Mouse (Mus musculus) neural tube, embryonic 12.5 days (tissue): Measurements from ENCODE around the gene Prdm10. TPM values are rescaled to one million over a fixed set of nuclear protein-coding genes. Genes with fewer than 3 reads are reported as not detected.
A peak's percentile ranks its signal among the peaks of the same experiment; 100 is the strongest.

ENCODE experiments used
- ATAC-seq: fragments of 200-750 bp; cut with Nextera tagmentation; 2 replicates; pipeline ENCODE4 v1.8.0; 2017; ENCODE audit warnings: low read depth, mild to moderate bottlenecking, moderate TSS enrichment, moderate library complexity; ENCODE audit not compliant: low FRiP score
- H3K27ac ChIP-seq: fragments of 300-500 bp; sonication (generic); 2 replicates; pipeline ENCODE4 v1.5.1; 2016
- H3K27me3 ChIP-seq: fragments of 300-500 bp; sonication (generic); replicated peaks from 2 replicates; pipeline ENCODE4 v1.6.1; 2016; ENCODE audit warnings: mild to moderate bottlenecking
- H3K36me3 ChIP-seq: fragments of 300-500 bp; sonication (generic); 2 replicates; pipeline ENCODE4 v1.6.1; 2016; ENCODE audit warnings: mild to moderate bottlenecking
- H3K4me1 ChIP-seq: fragments of 300-500 bp; sonication (generic); 2 replicates; pipeline ENCODE4 v1.6.1; 2016
- H3K4me2 ChIP-seq: fragments of 300-500 bp; sonication (generic); replicated peaks from 2 replicates; pipeline ENCODE4 v1.6.1; 2016; ENCODE audit warnings: mild to moderate bottlenecking
- H3K4me3 ChIP-seq: fragments of 300-500 bp; sonication (generic); 2 replicates; pipeline ENCODE4 v1.5.1; 2016
- H3K9ac ChIP-seq: fragments of 300-500 bp; sonication (generic); 2 replicates; pipeline ENCODE4 v1.6.1; 2016; ENCODE audit warnings: mild to moderate bottlenecking
- H3K9me3 ChIP-seq: fragments of 300-500 bp; sonication (generic); 2 replicates; pipeline ENCODE4 v1.6.1; 2016; ENCODE audit warnings: mild to moderate bottlenecking
- WGBS: fragments of 180-500 bp; shearing (Covaris S2); methylation state at CpG from one replicate; pipeline ENCODE4 v1.1.7; 2016; 5-methylcytosine and 5-hydroxymethylcytosine counted together
- polyA plus RNA-seq: library from polyadenylated mRNA; unstranded; fragments of >200 nt; fragmentation: Nextera tagmentation; extraction: Ambion mirVana; gene quantifications from 2 replicates; pipeline ENCODE4 v1.2.1, GENCODE M21; 2016

Prdm10 gene
- polyA plus RNA-seq, 1 experiment from 2014 or later = 8.0 TPM

DNA sequence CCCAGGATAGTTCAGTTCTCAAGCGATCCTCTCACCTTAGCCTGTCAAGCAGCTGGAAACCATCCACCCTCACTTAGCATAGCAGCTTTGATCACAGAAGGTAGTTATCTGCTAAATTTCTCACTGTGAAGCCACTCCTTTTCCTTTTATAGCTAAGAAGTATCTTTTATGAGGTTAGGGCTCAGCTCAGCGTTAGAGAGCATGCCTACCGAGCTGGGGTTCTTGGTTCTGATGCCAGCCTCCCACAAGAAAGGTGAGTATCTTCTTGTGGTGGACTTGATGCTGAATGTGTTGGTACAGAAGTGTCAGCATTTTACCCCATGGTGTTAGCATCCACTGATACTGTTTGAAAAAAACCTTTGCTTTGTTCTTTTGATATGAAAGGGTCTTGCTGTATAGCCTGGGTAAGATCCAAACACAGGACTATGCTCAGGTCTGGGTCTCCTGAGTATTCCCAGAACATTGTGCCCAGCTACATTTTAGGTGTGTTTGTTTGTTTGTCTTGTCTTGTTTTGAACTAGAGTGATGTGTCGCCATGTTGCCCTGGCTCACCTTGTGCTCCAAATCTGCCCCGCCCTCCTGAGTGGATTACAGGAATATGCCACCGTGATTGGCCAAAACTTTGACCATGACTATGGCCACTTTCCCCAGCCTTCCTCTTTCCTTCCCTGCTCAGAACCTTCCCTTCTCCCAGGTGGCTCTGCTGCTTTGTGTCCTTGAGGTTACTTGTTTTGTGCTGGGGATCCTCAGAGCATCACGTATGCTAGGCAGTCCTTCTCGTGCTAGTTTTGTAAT, 8.9 kb upstream of the Prdm10 start:
- 80% methylated on average over 8 of the region's 8 CpGs for WGBS
- Histone ChIP-seq H3K36me3 (no peaks in the 10 kb centered on the region), H3K27ac (no peak overlapping the region), H3K27me3 (no peaks in the 10 kb centered on the region), H3K4me1 (peaks cover 8% of the 10 kb centered on the region), H3K4me2 (no peak overlapping the region), H3K4me3 (no peak overlapping the region), H3K9ac (no peak overlapping the region), H3K9me3 (no peaks in the 10 kb centered on the region)
- no peak for ATAC-seq

- no peaks in the 10 kb centered on the region for H3K9me3 ChIP-seq
- H3K27ac ChIP-seq = no peak overlapping the region
- no peaks in the 10 kb centered on the region for H3K27me3 ChIP-seq
- no peak for ATAC-seq
- no peak overlapping the region for H3K4me3 ChIP-seq
- H3K4me2 ChIP-seq = no peak overlapping the region
- H3K9ac ChIP-seq = no peak overlapping the region
- peaks cover 6% of the 10 kb centered on the region for H3K4me1 ChIP-seq
- WGBS = 79% methylated on average over 4 of the region's 4 CpGs
- no peaks in the 10 kb centered on the region for H3K36me3 ChIP-seq
Measured at GRCm38 (mm10) chr9:31272160-31272559, 8.2 kb upstream of the Prdm10 start.

- ATAC-seq = no peak
- Histone ChIP-seq H3K9me3 (no peaks in the 10 kb centered on the region), H3K4me2 (no peak overlapping the region), H3K27ac (no peak overlapping the region), H3K4me1 (peaks cover 25% of the 10 kb centered on the region), H3K27me3 (no peaks in the 10 kb centered on the region), H3K4me3 (no peak overlapping the region), H3K9ac (no peak overlapping the region), H3K36me3 (no peaks in the 10 kb centered on the region)
- WGBS = 67% methylated on average over 7 of the region's 7 CpGs
Measured at GRCm38 (mm10) chr9:31278651-31279050, 1.7 kb upstream of the Prdm10 start.

GRCm38 (mm10) chr9:31279306-31279705, 1.0 kb upstream of the Prdm10 start:
- no peak for ATAC-seq
- Histone ChIP-seq H3K9ac (peak overlapping the region; percentile 95), H3K9me3 (no peaks in the 10 kb centered on the region), H3K4me2 (peak overlapping the region; percentile 66), H3K36me3 (no peaks in the 10 kb centered on the region), H3K4me1 (peaks cover 20% of the 10 kb centered on the region), H3K4me3 (peak overlapping the region; percentile 84), H3K27ac (peak overlapping the region; percentile 98), H3K27me3 (no peaks in the 10 kb centered on the region)
- 57% methylated on average over 2 of the region's 2 CpGs for WGBS

GRCm38 (mm10) chr9:31279885-31280365, 413 bp upstream of the Prdm10 start:
- Histone ChIP-seq H3K27ac (peak overlapping the region; percentile 98), H3K36me3 (no peaks in the 10 kb centered on the region), H3K4me2 (peak overlapping the region; percentile 66), H3K9me3 (no peaks in the 10 kb centered on the region), H3K4me1 (peaks cover 20% of the 10 kb centered on the region), H3K27me3 (no peaks in the 10 kb centered on the region), H3K4me3 (peak overlapping the region; percentile 84), H3K9ac (peak overlapping the region; percentile 95)
- WGBS = under 1% methylated on average over 25 of the region's 25 CpGs
- peak; percentile 89 for ATAC-seq

DNA sequence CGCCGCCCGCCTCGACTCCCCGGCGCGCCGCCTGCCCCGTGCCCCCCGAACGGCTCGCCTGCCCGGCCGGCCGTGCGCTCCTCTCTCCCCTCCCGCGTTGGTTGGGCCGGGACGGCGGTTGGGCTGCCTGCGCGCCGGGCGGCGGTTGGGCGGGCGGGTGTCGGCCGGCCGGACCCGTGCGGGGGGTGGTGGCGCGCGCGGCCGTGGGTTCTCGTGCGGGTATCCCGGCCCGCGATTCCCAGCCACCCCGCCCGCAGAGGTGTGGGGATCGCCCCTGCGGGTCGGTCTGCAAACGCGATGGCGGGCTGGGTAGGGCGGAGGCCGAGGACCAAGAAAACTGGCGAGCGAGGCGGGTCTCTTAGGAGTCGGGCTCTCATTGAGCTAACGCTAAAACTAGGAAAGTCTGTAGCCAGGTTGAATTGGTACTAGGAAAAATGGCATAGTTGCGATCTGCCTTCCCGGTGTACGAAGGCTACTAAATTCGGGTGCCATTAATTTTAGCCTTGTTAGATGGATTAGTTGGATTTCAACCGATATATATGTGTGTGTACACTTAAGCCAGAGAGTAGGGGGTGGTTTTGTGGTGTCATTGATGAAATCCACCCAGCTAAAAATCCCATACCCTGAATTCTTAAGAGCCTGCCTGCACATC, 799 bp downstream of the Prdm10 start:
- Histone ChIP-seq H3K36me3 (peaks cover 2% of the 10 kb centered on the region; the same call in 1 of the 2 replicates), H3K27ac (peak overlapping the region; percentile 98), H3K4me1 (peaks cover 20% of the 10 kb centered on the region), H3K4me3 (peak overlapping the region; percentile 84), H3K27me3 (no peaks in the 10 kb centered on the region), H3K4me2 (peak overlapping the region; percentile 66), H3K9me3 (no peaks in the 10 kb centered on the region), H3K9ac (peak overlapping the region; percentile 95)
- ATAC-seq = peak; percentile 61
- WGBS = under 1% methylated on average over 61 of the region's 63 CpGs

DNA sequence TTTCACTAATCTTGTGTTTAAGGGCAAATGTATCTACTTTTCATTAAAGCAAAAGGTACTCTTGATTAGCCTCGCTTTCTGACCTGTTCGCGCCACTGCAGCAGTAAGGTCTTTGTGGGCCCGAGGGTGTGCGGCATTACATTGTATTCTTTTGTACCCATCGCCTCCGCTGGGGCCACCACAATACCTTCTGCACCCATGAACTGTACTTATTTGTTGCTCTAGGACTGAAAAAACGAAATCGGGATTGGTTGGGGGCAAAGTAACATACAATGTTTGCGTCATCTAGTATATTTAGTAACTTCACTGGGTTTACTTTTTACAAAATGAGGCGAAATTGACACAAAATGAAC, 1.3 kb downstream of the Prdm10 start:
- 5% methylated on average over 11 of the region's 11 CpGs for WGBS
- peak overlapping the region; percentile 98; the same call in 1 of the 2 replicates for H3K27ac ChIP-seq
- H3K27me3 ChIP-seq = no peaks in the 10 kb centered on the region
- H3K4me2 ChIP-seq = peak overlapping the region; percentile 66
- peak overlapping the region; percentile 84 for H3K4me3 ChIP-seq
- H3K9ac ChIP-seq = peak overlapping the region; percentile 95
- H3K9me3 ChIP-seq = no peaks in the 10 kb centered on the region
- H3K36me3 ChIP-seq = peaks cover 2% of the 10 kb centered on the region; the same call in 1 of the 2 replicates
- peaks cover 20% of the 10 kb centered on the region for H3K4me1 ChIP-seq
- ATAC-seq = no peak

GRCm38 (mm10) chr9:31282536-31282935, 2.2 kb downstream of the Prdm10 start:
- Histone ChIP-seq H3K9ac (peak overlapping the region; percentile 95; the same call in 1 of the 2 replicates), H3K27me3 (no peaks in the 10 kb centered on the region), H3K4me1 (peaks cover 20% of the 10 kb centered on the region), H3K36me3 (peaks cover 2% of the 10 kb centered on the region; the same call in 1 of the 2 replicates), H3K4me3 (0 out of 2 replicates have a peak overlapping the region, but pooled peaks have one; percentile 9), H3K4me2 (peak overlapping the region; percentile 66), H3K9me3 (no peaks in the 10 kb centered on the region), H3K27ac (peak overlapping the region; percentile 43; the same call in 1 of the 2 replicates)
- ATAC-seq = no peak
- WGBS = 37% methylated on average over 4 of the region's 4 CpGs

DNA sequence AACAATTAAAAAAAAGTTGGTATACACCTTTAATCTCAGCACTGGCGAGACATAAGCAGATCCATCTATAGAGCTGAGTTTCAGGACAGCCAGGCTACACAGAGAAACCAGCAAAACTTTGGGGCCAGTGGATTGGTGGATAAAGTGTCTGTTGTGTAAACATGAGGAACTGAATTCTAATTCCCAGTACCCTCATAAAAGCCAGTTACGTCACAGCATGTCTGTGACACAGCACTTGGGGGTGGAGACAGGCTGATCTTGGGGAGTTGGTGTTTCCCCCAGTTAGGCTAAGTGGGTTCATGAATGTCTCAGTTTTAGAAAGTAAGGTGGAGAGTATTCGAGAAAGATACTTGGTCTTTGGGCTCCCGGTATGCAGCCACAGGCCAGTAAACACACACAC, 2.7 kb downstream of the Prdm10 start:
- no peak overlapping the region for H3K27ac ChIP-seq
- WGBS = 83% methylated on average over 4 of the region's 4 CpGs

DNA sequence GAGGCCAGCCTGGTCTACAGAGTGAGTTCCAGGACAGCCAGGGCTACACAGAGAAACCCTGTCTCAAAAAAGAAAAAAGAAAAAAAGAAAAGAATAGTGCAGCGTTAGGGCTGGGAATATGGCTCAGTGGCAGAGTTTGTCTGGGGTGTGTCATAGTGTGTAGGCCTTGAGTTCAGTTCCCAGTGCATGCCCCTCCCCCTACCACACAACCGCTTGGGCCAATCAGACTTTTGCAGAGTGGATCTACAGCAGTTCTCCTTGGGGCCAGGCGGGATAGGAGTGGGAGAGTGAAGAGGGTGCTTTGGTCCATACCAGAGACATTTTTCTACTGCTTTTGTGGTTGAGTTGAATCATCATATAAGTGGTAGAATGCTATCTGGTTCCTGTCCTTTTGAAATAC, 3.6 kb downstream of the Prdm10 start:
- no peak overlapping the region for H3K9ac ChIP-seq
- H3K36me3 ChIP-seq = peaks cover 2% of the 10 kb centered on the region; the same call in 1 of the 2 replicates
- peaks cover 20% of the 10 kb centered on the region for H3K4me1 ChIP-seq
- ATAC-seq = no peak
- H3K27ac ChIP-seq = no peak overlapping the region
- H3K27me3 ChIP-seq = no peaks in the 10 kb centered on the region
- H3K4me2 ChIP-seq = no peak overlapping the region
- H3K9me3 ChIP-seq = no peaks in the 10 kb centered on the region
- H3K4me3 ChIP-seq = no peak overlapping the region
- 86% methylated on average over 3 of the region's 3 CpGs for WGBS

More for the DNA sequence above, 2.7 kb downstream of the Prdm10 start:
- no peak overlapping the region for H3K9ac ChIP-seq
- H3K9me3 ChIP-seq = no peaks in the 10 kb centered on the region
- peaks cover 20% of the 10 kb centered on the region for H3K4me1 ChIP-seq
- peak overlapping the region; percentile 66 for H3K4me2 ChIP-seq
- no peak overlapping the region for H3K4me3 ChIP-seq
- H3K27me3 ChIP-seq = no peaks in the 10 kb centered on the region
- peaks cover 2% of the 10 kb centered on the region; the same call in 1 of the 2 replicates for H3K36me3 ChIP-seq
- no peak for ATAC-seq

GRCm38 (mm10) chr9:31290201-31290862, 10.0 kb downstream of the Prdm10 start:
- H3K9ac ChIP-seq = no peak overlapping the region
- no peak overlapping the region for H3K27ac ChIP-seq
- no peaks in the 10 kb centered on the region for H3K9me3 ChIP-seq
- no peak overlapping the region for H3K4me3 ChIP-seq
- H3K36me3 ChIP-seq = peaks cover 2% of the 10 kb centered on the region; the same call in 1 of the 2 replicates
- WGBS = 73% methylated on average over 14 of the region's 14 CpGs
- no peak overlapping the region for H3K4me2 ChIP-seq
- H3K4me1 ChIP-seq = no peaks in the 10 kb centered on the region
- no peaks in the 10 kb centered on the region for H3K27me3 ChIP-seq
- ATAC-seq = no peak

DNA sequence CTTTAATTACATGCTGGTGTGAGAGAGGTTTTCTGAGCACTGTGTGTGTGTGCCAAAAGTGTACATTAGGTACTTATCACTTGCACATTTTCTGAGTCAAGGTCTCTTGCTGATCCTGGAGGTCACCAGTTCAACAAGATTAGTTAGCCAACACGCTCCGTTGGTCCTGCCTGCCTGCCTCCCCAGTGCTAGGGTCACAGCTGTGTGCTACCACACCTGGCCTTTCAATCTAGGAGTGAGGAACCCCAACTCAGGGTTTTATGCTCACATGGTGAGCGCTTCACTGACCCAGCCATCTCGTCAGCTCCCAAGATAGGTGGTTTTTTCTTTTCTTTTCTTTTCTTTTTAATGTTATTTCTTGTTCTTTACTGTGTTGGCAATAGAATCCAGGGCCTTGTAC, 11.6 kb downstream of the Prdm10 start:
- Histone ChIP-seq H3K27ac (no peak overlapping the region), H3K4me2 (no peak overlapping the region), H3K27me3 (no peaks in the 10 kb centered on the region), H3K4me1 (no peaks in the 10 kb centered on the region), H3K4me3 (no peak overlapping the region), H3K9ac (no peak overlapping the region), H3K9me3 (no peaks in the 10 kb centered on the region), H3K36me3 (no peaks in the 10 kb centered on the region)
- 70% methylated on average over 4 of the region's 4 CpGs for WGBS
- ATAC-seq = no peak
